Mouse (Mus musculus) heart, adult 2 months (tissue): ENCODE data around the gene Gm13889.

Experiments used
- CTCF ChIP-seq: fragments of 200-600 bp; IDR thresholded peaks from 2 replicates; pipeline ENCODE4 v1.8.1; 2022; ENCODE audit warnings: antibody characterized with exemption, mild to moderate bottlenecking, moderate library complexity
- EP300 ChIP-seq: fragments of 200-500 bp; IDR thresholded peaks from 2 replicates; pipeline ENCODE4 v1.6.1; 2011; ENCODE audit warnings: low read depth, low read length, control low read depth; ENCODE audit not compliant: insufficient read depth
- POLR2A ChIP-seq: fragments of 200-500 bp; IDR thresholded peaks from 2 replicates; pipeline ENCODE4 v1.6.1; 2011; ENCODE audit warnings: mild to moderate bottlenecking, low read depth, low read length, control low read depth; ENCODE audit not compliant: insufficient read depth

GRCm38 (mm10) chr2:93958216-93958615, 1.2 kb upstream of the Gm13889 start:
- TF ChIP-seq CTCF (no peak), POLR2A (no peak), EP300 (no peak)
